Mouse (Mus musculus) G1E (cell line): ENCODE measurements around the gene St3gal2.

Experiments used
- CTCF ChIP-seq: IDR thresholded peaks from 2 replicates; pipeline ENCODE4 v1.5.1; 2012; ENCODE audit warnings: low read depth, low read length, inconsistent platforms, mixed read lengths
- GATA1 ChIP-seq: IDR thresholded peaks from 2 replicates; pipeline ENCODE4 v1.6.1; 2012; ENCODE audit warnings: borderline replicate concordance, low read length, inconsistent platforms, mixed read lengths
- GATA2 ChIP-seq: IDR thresholded peaks from 2 replicates; pipeline ENCODE4 v1.6.1; 2012; ENCODE audit warnings: low read depth, low read length, inconsistent platforms, borderline replicate concordance
- POLR2AphosphoS5 ChIP-seq: IDR thresholded peaks from 2 replicates; pipeline ENCODE4 v1.6.1; 2012; ENCODE audit warnings: low read depth, low read length, inconsistent platforms; ENCODE audit not compliant: insufficient replicate concordance
- TAL1 ChIP-seq: conservative IDR thresholded peaks from 2 replicates; pipeline ENCODE4 v1.6.1; 2012; ENCODE audit warnings: low read depth, low read length, inconsistent platforms, mixed read lengths

- TF ChIP-seq CTCF (no peak), GATA1 (no peak), GATA2 (no peak), TAL1 (no peak), POLR2AphosphoS5 (no peak)
These were observed 43.3 kb downstream of the St3gal2 start for GRCm38 (mm10) chr8:110963051-110963450.
